Mouse (Mus musculus) fibroblast of lung, adult 2 months (primary cell): ENCODE data around the gene Kcnh1.

Experiments used
- DNase-seq: peaks from one replicate; pipeline ENCODE4 v3.0.0-alpha.2; 2011; ENCODE audit warnings: low read depth

Gene Kcnh1

GRCm38 (mm10) chr1:192190508-192191321 is at the start of gene Kcnh1:
Gene Kcnh1, plus strand, starts transcription at chr1:192190774.
- DNase-seq = peak; percentile 32

- DNase-seq = no peak
These were observed 39.4 kb upstream of the Kcnh1 start for GRCm38 (mm10) chr1:192151179-192151578.

GRCm38 (mm10) chr1:192171477-192171876 is 19.1 kb upstream of the Kcnh1 start:
- DNase-seq = no peak

- no peak for DNase-seq
These were observed 10.7 kb upstream of the Kcnh1 start for GRCm38 (mm10) chr1:192179877-192180276.

- no peak for DNase-seq
These were observed 8.8 kb upstream of the Kcnh1 start for GRCm38 (mm10) chr1:192181696-192182257.

GRCm38 (mm10) chr1:192189056-192189455 is 1.5 kb upstream of the Kcnh1 start:
- peak; percentile 26 for DNase-seq

- DNase-seq = no peak
These were observed 803 bp upstream of the Kcnh1 start for GRCm38 (mm10) chr1:192189771-192190170.

GRCm38 (mm10) chr1:192191322-192191639 is 707 bp downstream of the Kcnh1 start:
- DNase-seq = no peak

GRCm38 (mm10) chr1:192191859-192192258 is 1.3 kb downstream of the Kcnh1 start:
- DNase-seq = no peak

- no peak for DNase-seq
These were observed 2.1 kb downstream of the Kcnh1 start for GRCm38 (mm10) chr1:192192710-192193109.

- DNase-seq = no peak
These were observed 3.1 kb downstream of the Kcnh1 start for GRCm38 (mm10) chr1:192193656-192194055.

GRCm38 (mm10) chr1:192197495-192197894 is 6.9 kb downstream of the Kcnh1 start:
- no peak for DNase-seq

- no peak for DNase-seq
These were observed 12.4 kb downstream of the Kcnh1 start for GRCm38 (mm10) chr1:192202936-192203335.

GRCm38 (mm10) chr1:192207956-192208355 is 17.4 kb downstream of the Kcnh1 start:
- no peak for DNase-seq

- DNase-seq = no peak
These were observed 21.9 kb downstream of the Kcnh1 start for GRCm38 (mm10) chr1:192212448-192212847.

GRCm38 (mm10) chr1:192214666-192215065 is 24.1 kb downstream of the Kcnh1 start:
- no peak for DNase-seq

GRCm38 (mm10) chr1:192220156-192220555 is 29.6 kb downstream of the Kcnh1 start:
- no peak for DNase-seq

GRCm38 (mm10) chr1:192224161-192224560 is 33.6 kb downstream of the Kcnh1 start:
- DNase-seq = no peak

- no peak for DNase-seq
These were observed 42.1 kb downstream of the Kcnh1 start for GRCm38 (mm10) chr1:192232696-192233095.

- DNase-seq = no peak
These were observed 56.3 kb downstream of the Kcnh1 start for GRCm38 (mm10) chr1:192246836-192247235.

GRCm38 (mm10) chr1:192259146-192259545 is 68.6 kb downstream of the Kcnh1 start:
- DNase-seq = no peak

- DNase-seq = no peak
These were observed 69.0 kb downstream of the Kcnh1 start for GRCm38 (mm10) chr1:192259616-192260015.

- no peak for DNase-seq
These were observed 75.1 kb downstream of the Kcnh1 start for GRCm38 (mm10) chr1:192265704-192266103.

- DNase-seq = peak; percentile 0
These were observed 76.4 kb downstream of the Kcnh1 start for GRCm38 (mm10) chr1:192266956-192267355.
